Mouse (Mus musculus) 416B (cell line): Measurements from ENCODE around the gene Myl10.
"Not testable (repeated sequence)": the region's sequence is repeated elsewhere in the genome, so short reads cannot be mapped to it uniquely, and the experiment has no call there.

Source experiments
- DNase-seq: peaks from one replicate; pipeline ENCODE4 v3.0.0; 2011; ENCODE audit warnings: low read depth

Myl10 gene

GRCm38 (mm10) chr5:136705532-136705931, 12.6 kb downstream of the Myl10 start:
- peak; percentile 43 for DNase-seq

GRCm38 (mm10) chr5:136706803-136707202, 13.9 kb downstream of the Myl10 start:
- peak; percentile 81 for DNase-seq

GRCm38 (mm10) chr5:136708116-136708515, 15.2 kb downstream of the Myl10 start:
- no peak for DNase-seq

- no peak for DNase-seq
Measured at GRCm38 (mm10) chr5:136710742-136711141, 17.8 kb downstream of the Myl10 start.

- DNase-seq = no peak
Measured at GRCm38 (mm10) chr5:136714232-136714875, 21.4 kb downstream of the Myl10 start.

- peak; percentile 49 for DNase-seq
Measured at GRCm38 (mm10) chr5:136714879-136715278, 21.9 kb downstream of the Myl10 start.

GRCm38 (mm10) chr5:136716696-136717572, 24.0 kb downstream of the Myl10 start:
- DNase-seq = no peak

- no peak for DNase-seq
Measured at GRCm38 (mm10) chr5:136717573-136717854, 24.6 kb downstream of the Myl10 start.

GRCm38 (mm10) chr5:136718656-136719055, 25.7 kb downstream of the Myl10 start:
- no peak for DNase-seq

GRCm38 (mm10) chr5:136721596-136721995, 28.6 kb downstream of the Myl10 start:
- DNase-seq = no peak

GRCm38 (mm10) chr5:136726271-136726670, 33.3 kb downstream of the Myl10 start:
- not testable (repeated sequence) for DNase-seq

- no peak for DNase-seq
Measured at GRCm38 (mm10) chr5:136738918-136739317, 46.0 kb downstream of the Myl10 start.

GRCm38 (mm10) chr5:136746596-136746995, 53.6 kb downstream of the Myl10 start:
- DNase-seq = no peak
